Mouse (Mus musculus) liver, adult 2 months (tissue): ENCODE results near the gene Shank2. TPM values are rescaled to one million over a fixed set of nuclear protein-coding genes. Genes with fewer than 3 reads are reported as not detected.

ENCODE experiments used
- DNase-seq: peaks from one replicate; pipeline ENCODE4 v3.0.0-alpha.2; 2011; ENCODE audit warnings: low read depth, low spot score; ENCODE audit errors: extremely low read depth
- H3K27ac ChIP-seq: fragments of 200-500 bp; replicated peaks from 2 replicates; pipeline ENCODE4 v1.5.1; 2012; ENCODE audit warnings: low read depth, mild to moderate bottlenecking, control low read depth, inconsistent platforms, low read length; ENCODE audit not compliant: insufficient read depth
- H3K27me3 ChIP-seq: fragments of 200-500 bp; 2 replicates; pipeline ENCODE4 v1.6.1; 2012; ENCODE audit warnings: mild to moderate bottlenecking, moderate library complexity, low read length, inconsistent platforms; ENCODE audit not compliant: control insufficient read depth, insufficient read depth
- H3K36me3 ChIP-seq: fragments of 200-500 bp; 2 replicates; pipeline ENCODE4 v1.6.1; 2012; ENCODE audit warnings: low read length, inconsistent platforms; ENCODE audit not compliant: control insufficient read depth, insufficient read depth
- H3K4me1 ChIP-seq: fragments of 200-500 bp; 2 replicates; pipeline ENCODE4 v1.6.1; 2011; ENCODE audit warnings: low read length; ENCODE audit not compliant: control insufficient read depth, insufficient read depth
- H3K4me3 ChIP-seq: fragments of 200-500 bp; 2 replicates; pipeline ENCODE4 v1.5.1; 2011; ENCODE audit warnings: low read depth, mild to moderate bottlenecking, control low read depth, low read length, moderate library complexity; ENCODE audit not compliant: insufficient read depth
- H3K79me2 ChIP-seq: fragments of 200-500 bp; 2 replicates; pipeline ENCODE4 v1.6.1; 2012; ENCODE audit warnings: inconsistent platforms, mild to moderate bottlenecking, low read length, moderate library complexity; ENCODE audit not compliant: control insufficient read depth, insufficient read depth
- H3K9ac ChIP-seq: fragments of 200-500 bp; 2 replicates; pipeline ENCODE4 v1.6.1; 2012; ENCODE audit warnings: low read depth, mild to moderate bottlenecking, control low read depth, inconsistent platforms, low read length
- CTCF ChIP-seq: fragments of 200-500 bp; IDR thresholded peaks from 2 replicates; pipeline ENCODE4 v1.5.1; 2011; ENCODE audit warnings: low read depth, low read length, control low read depth
- POLR2A ChIP-seq: fragments of 200-500 bp; IDR thresholded peaks from 2 replicates; pipeline ENCODE4 v1.6.1; 2011; ENCODE audit warnings: low read length, control low read depth; ENCODE audit not compliant: insufficient read depth; ENCODE audit errors: extremely low read depth
- WGBS: fragments of 180-500 bp; shearing (Covaris S2); methylation state at CpG from one replicate; pipeline ENCODE4 v1.1.7; 2018; 5-methylcytosine and 5-hydroxymethylcytosine counted together
- polyA plus RNA-seq: library from polyadenylated mRNA; depleted of rRNA; stranded (reverse); fragments of >200 nt; gene quantifications from 2 replicates; pipeline ENCODE4 v1.2.3, GENCODE M21; 2012
- total RNA-seq: library from RNA; depleted of rRNA; stranded (reverse); fragments of >200 nt; gene quantifications from 2 replicates; pipeline ENCODE4 v1.2.3, GENCODE M21; 2014

The Shank2 gene
- total and polyA plus RNA-seq, 2 experiments, result 4.1 to 6.6 TPM

- no peak overlapping the region for H3K9ac ChIP-seq
- no peak for DNase-seq
- H3K4me1 ChIP-seq, result no peaks in the 10 kb centered on the region
- no peak overlapping the region for H3K4me3 ChIP-seq
- no peak for TF ChIP-seq CTCF
- TF ChIP-seq POLR2A, result no peak
- H3K27ac ChIP-seq, result no peak overlapping the region
- H3K27me3 ChIP-seq, result no peaks in the 10 kb centered on the region
- H3K36me3 ChIP-seq, result no peaks in the 10 kb centered on the region
- WGBS, result 76% methylated on average over 4 of the region's 4 CpGs
- no peaks in the 10 kb centered on the region for H3K79me2 ChIP-seq
These were observed 109.4 kb downstream of the Shank2 start for GRCm38 (mm10) chr7:144111026-144111604.

GRCm38 (mm10) chr7:144111981-144112380 lies 110.3 kb downstream of the Shank2 start:
- H3K9ac ChIP-seq, result no peak overlapping the region
- no peak overlapping the region for H3K27ac ChIP-seq
- 86% methylated on average over 3 of the region's 3 CpGs for WGBS
- H3K36me3 ChIP-seq, result no peaks in the 10 kb centered on the region
- TF ChIP-seq CTCF (no peak), POLR2A (no peak)
- H3K4me1 ChIP-seq, result no peaks in the 10 kb centered on the region
- no peak for DNase-seq
- H3K79me2 ChIP-seq, result no peaks in the 10 kb centered on the region
- H3K27me3 ChIP-seq, result no peaks in the 10 kb centered on the region
- no peak overlapping the region for H3K4me3 ChIP-seq

GRCm38 (mm10) chr7:144114230-144114629 lies 112.5 kb downstream of the Shank2 start:
- TF ChIP-seq CTCF (no peak), POLR2A (no peak)
- Histone ChIP-seq H3K36me3 (no peaks in the 10 kb centered on the region), H3K27ac (no peak overlapping the region), H3K4me3 (no peak overlapping the region), H3K27me3 (no peaks in the 10 kb centered on the region), H3K4me1 (no peaks in the 10 kb centered on the region), H3K9ac (no peak overlapping the region), H3K79me2 (no peaks in the 10 kb centered on the region)
- WGBS, result 87% methylated on average over 3 of the region's 3 CpGs
- no peak for DNase-seq

- no peak overlapping the region for H3K4me3 ChIP-seq
- H3K27me3 ChIP-seq, result no peaks in the 10 kb centered on the region
- WGBS, result 54% methylated on average over 1 of the region's 1 CpGs
- H3K4me1 ChIP-seq, result no peaks in the 10 kb centered on the region
- TF ChIP-seq POLR2A (no peak), CTCF (no peak)
- H3K36me3 ChIP-seq, result no peaks in the 10 kb centered on the region; the same call in 1 of the 2 replicates
- no peak overlapping the region for H3K9ac ChIP-seq
- no peaks in the 10 kb centered on the region for H3K79me2 ChIP-seq
- DNase-seq, result peak; percentile 50
- no peak overlapping the region for H3K27ac ChIP-seq
These were observed 117.8 kb downstream of the Shank2 start for GRCm38 (mm10) chr7:144119562-144119961.

GRCm38 (mm10) chr7:144132699-144133387 lies 131.1 kb downstream of the Shank2 start:
- no peak for TF ChIP-seq CTCF
- no peak for TF ChIP-seq POLR2A
- no peak overlapping the region for H3K4me3 ChIP-seq
- peaks cover 3% of the 10 kb centered on the region for H3K36me3 ChIP-seq
- no peak overlapping the region for H3K27ac ChIP-seq
- no peaks in the 10 kb centered on the region for H3K27me3 ChIP-seq
- no peak overlapping the region for H3K9ac ChIP-seq
- WGBS, result 87% methylated on average over 22 of the region's 22 CpGs
- no peaks in the 10 kb centered on the region for H3K79me2 ChIP-seq
- DNase-seq, result no peak
- H3K4me1 ChIP-seq, result no peaks in the 10 kb centered on the region

- 81% methylated on average over 9 of the region's 9 CpGs for WGBS
- Histone ChIP-seq H3K27ac (no peak overlapping the region), H3K4me1 (no peaks in the 10 kb centered on the region), H3K36me3 (no peaks in the 10 kb centered on the region), H3K27me3 (no peaks in the 10 kb centered on the region), H3K4me3 (no peak overlapping the region), H3K9ac (no peak overlapping the region), H3K79me2 (no peaks in the 10 kb centered on the region)
- TF ChIP-seq CTCF (no peak), POLR2A (no peak)
- no peak for DNase-seq
These were observed 131.8 kb downstream of the Shank2 start for GRCm38 (mm10) chr7:144133388-144133998.
